Comparison of ENCODE assay signal across 9 mouse cellular contexts in genomic region chr2:29624739-29625138, GRCm38 (mm10). TPM values are rescaled to one million over a fixed set of nuclear protein-coding genes. Genes with fewer than 3 reads are reported as not detected.
DNase-seq lines count a peak whose midpoint lies in the region; ATAC-seq and TF ChIP-seq lines count a peak whose summit lies in the region.
"Had no signal": no experiment of that assay in that cellular context is flagged by ENCODE, and none has a peak within 500 bp of the region (broad histone marks: within the 10 kb centered on the region; RNA-seq: fewer than 3 reads in every experiment).

No protein-coding gene starts in this region.

- WGBS in embryonic facial prominence, embryonic 15.5 days = 58% methylated on average over 5 of the region's 5 CpGs
- WGBS in kidney, adult 2 months = 56% methylated on average over 5 of the region's 5 CpGs

- no peak overlapping the region for H3K9ac ChIP-seq in embryonic facial prominence, embryonic 15.5 days
- H3K9ac ChIP-seq: neural tube, embryonic 13.5 days had no signal

- no peak for TF ChIP-seq CTCF in layer of hippocampus, adult 2 months (conservative IDR thresholded peaks at IDR 0.05)
- no peak for TF ChIP-seq CTCF in kidney, adult 2 months (conservative IDR thresholded peaks at IDR 0.05; ENCODE audit: insufficient read depth, insufficient read length, low read depth, low read length)

- DNase-seq in layer of hippocampus, adult 2 months (ENCODE audit: low spot score in 2 of 2) = no peak
- DNase-seq in layer of hippocampus, adult 8-10 months (ENCODE audit: low spot score in 2 of 2) = no peak
- DNase-seq in heart, postnatal 36 days = peak; percentile 62 to 72
- no peak for DNase-seq in cerebellum, postnatal 25 days
- DNase-seq in kidney, adult 2 months = no peak
- DNase-seq in urinary bladder, postnatal 25 days (ENCODE audit: low spot score) = no peak

- H3K4me2 ChIP-seq in embryonic facial prominence, embryonic 15.5 days (replicated peaks) = no peak overlapping the region
- H3K4me2 ChIP-seq: neural tube, embryonic 13.5 days had no signal

- H3K4me1 ChIP-seq in embryonic facial prominence, embryonic 15.5 days = peaks cover 50% of the 10 kb centered on the region
- H3K4me1 ChIP-seq in kidney, adult 2 months (ENCODE audit: control insufficient read depth, insufficient read depth, low read length) = peaks cover 42% of the 10 kb centered on the region

- no peaks in the 10 kb centered on the region for H3K27me3 ChIP-seq in embryonic facial prominence, embryonic 15.5 days
- no peaks in the 10 kb centered on the region for H3K27me3 ChIP-seq in kidney, adult 2 months (replicated peaks; ENCODE audit: control insufficient read depth, insufficient read depth, low read length)
- H3K27me3 ChIP-seq: neural tube, embryonic 13.5 days had no signal

- no peaks in the 10 kb centered on the region for H3K9me3 ChIP-seq in embryonic facial prominence, embryonic 15.5 days (replicated peaks)
- H3K9me3 ChIP-seq: neural tube, embryonic 13.5 days had no signal

- H3K27ac ChIP-seq in layer of hippocampus, adult 2 months = peak overlapping the region; percentile 71
- 0 out of 2 replicates have a peak overlapping the region, but pooled peaks have one; percentile 2 for H3K27ac ChIP-seq in embryonic facial prominence, embryonic 15.5 days (replicated peaks)
- no peak overlapping the region for H3K27ac ChIP-seq in kidney, adult 2 months (ENCODE audit: insufficient read depth, low read depth, low read length)
- H3K27ac ChIP-seq: neural tube, embryonic 13.5 days had no signal

- H3K4me3 ChIP-seq in layer of hippocampus, adult 2 months = no peak overlapping the region
- no peak overlapping the region for H3K4me3 ChIP-seq in embryonic facial prominence, embryonic 15.5 days (replicated peaks)
- H3K4me3 ChIP-seq in kidney, adult 2 months (ENCODE audit: insufficient read depth, low read depth, low read length) = no peak overlapping the region
- H3K4me3 ChIP-seq: neural tube, embryonic 13.5 days had no signal

- H3K36me3 ChIP-seq in embryonic facial prominence, embryonic 15.5 days = no peaks in the 10 kb centered on the region
- H3K36me3 ChIP-seq in kidney, adult 2 months (ENCODE audit: control insufficient read depth, insufficient read depth, low read length) = no peaks in the 10 kb centered on the region
- H3K36me3 ChIP-seq: neural tube, embryonic 13.5 days had no signal

- peak; percentile 31; the same call in 1 of the 2 replicates for ATAC-seq in embryonic facial prominence, embryonic 15.5 days (ENCODE audit: insufficient number of reproducible peaks, low FRiP score, low TSS enrichment, low read depth)
- ATAC-seq in neutrophil, adult 5-6 weeks (ENCODE audit: extremely low read depth, insufficient number of reproducible peaks, low FRiP score, poor library complexity, severe bottlenecking) = peak; percentile 75

- intact Hi-C loops in heart, postnatal 36 days (cut with DNase I) = no loop called here

- no peak for TF ChIP-seq POLR2A in kidney, adult 2 months (IDR thresholded peaks at IDR 0.05; ENCODE audit: low read depth, low read length)

RNA-seq across cellular contexts. Expression of gene Rapgef1, which starts 5.2 kb away (rescaled TPM):
- total RNA-seq in layer of hippocampus, adult 2 months (2021) = 10 to 100 TPM; 91.3 to 94.9 TPM
- 10 to 100 TPM; 78.8 to 94.5 (median 89.3) TPM for total RNA-seq in layer of hippocampus, adult 8-10 months (2022)
- 17.0 and 18.6 TPM in 2 replicates for polyA plus RNA-seq in embryonic facial prominence, embryonic 15.5 days (2015; fragmentation: Nextera tagmentation; extraction: Ambion mirVana)
- 10 to 100 TPM; 97.6 to 98.6 TPM for total RNA-seq in heart, postnatal 36 days (2021)
- 74.8 and 93.5 TPM in 2 replicates for total RNA-seq in neutrophil, adult 5-6 weeks (2017)
- 38.9 and 41.7 TPM in 2 replicates for polyA plus RNA-seq in kidney, adult 2 months (2012; rRNA removed)

Comparison
In these comparisons a context has a peak if more than half of its experiments do, and no peak if none do; other contexts are left out.
1. DNase-seq: peak in heart, postnatal 36 days (2 of 2); none in layer of hippocampus, adult 2 months (0 of 2), layer of hippocampus, adult 8-10 months (0 of 2), cerebellum, postnatal 25 days (0 of 2), kidney, adult 2 months (single experiment) and urinary bladder, postnatal 25 days (single experiment).